Mouse (Mus musculus): ENCODE measurements around the gene Nwd2. TPM values are rescaled to one million over a fixed set of nuclear protein-coding genes. Genes with fewer than 3 reads are reported as not detected.

The Nwd2 gene
- total RNA-seq, 2 experiments from 2014 or later: not detected

DNA sequence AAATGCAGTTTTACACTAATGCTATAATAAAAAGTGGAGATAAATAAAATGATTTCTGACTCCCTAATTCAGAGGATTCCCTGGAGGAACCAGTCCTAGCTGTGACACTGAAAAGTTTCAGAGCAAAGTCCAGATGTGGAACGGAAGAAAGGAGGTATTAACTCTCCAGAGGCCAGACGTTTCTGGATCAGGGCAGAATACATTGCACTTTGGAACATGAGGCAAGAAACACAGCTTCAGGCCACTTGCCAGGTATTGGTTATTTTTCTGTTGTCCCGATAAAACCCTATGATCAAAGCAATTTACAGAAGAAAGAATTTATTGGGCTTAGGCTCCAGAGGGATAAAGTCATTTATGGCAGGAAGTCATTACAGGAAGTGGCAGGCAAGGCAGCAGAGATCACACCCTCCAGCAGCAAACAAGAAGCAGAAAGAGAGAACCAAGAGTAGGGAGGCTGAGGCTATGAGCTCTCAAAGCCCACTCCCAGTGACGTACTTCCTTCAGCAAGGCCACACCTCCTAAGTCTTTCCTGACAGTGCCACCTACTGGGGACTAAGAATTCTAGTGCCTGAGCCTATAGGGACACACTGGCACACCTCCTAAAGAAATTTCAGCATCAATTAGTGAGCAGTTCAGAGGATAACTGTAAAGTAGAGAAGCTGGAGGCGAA is 106.3 kb downstream of the Nwd2 start:
- intact Hi-C loops (cut with DNase I): no loop called here
- DNase-seq: no peak

DNA sequence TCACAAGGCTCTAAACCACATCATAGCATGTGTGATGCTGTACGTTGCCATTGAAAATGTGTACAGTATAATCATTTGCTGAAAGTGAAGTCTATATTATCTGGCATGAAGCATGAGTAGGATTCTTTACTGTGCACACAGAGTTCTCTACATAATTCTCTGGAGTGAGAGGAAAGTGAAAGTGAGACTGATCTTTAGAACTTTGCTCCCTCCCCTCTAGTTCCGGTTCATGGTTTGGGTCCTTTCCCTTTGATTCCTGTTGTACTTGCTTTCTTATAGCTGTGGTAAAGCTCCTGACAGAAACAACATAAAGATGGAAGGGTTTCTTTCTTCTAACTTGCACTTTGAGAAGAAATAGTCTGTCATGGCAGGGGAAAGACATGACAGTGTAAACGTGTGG is 107.0 kb downstream of the Nwd2 start:
- intact Hi-C loops (cut with DNase I): no loop called here
- no peak for DNase-seq

- intact Hi-C loops (cut with DNase I): loop anchor here (5.0 kb wide), 1 partner anchor 874 kb away; no protein-coding TSS in a partner anchor
- DNase-seq: no peak
These were observed 117.0 kb downstream of the Nwd2 start for GRCm38 (mm10) chr5:63765886-63766285.

DNA sequence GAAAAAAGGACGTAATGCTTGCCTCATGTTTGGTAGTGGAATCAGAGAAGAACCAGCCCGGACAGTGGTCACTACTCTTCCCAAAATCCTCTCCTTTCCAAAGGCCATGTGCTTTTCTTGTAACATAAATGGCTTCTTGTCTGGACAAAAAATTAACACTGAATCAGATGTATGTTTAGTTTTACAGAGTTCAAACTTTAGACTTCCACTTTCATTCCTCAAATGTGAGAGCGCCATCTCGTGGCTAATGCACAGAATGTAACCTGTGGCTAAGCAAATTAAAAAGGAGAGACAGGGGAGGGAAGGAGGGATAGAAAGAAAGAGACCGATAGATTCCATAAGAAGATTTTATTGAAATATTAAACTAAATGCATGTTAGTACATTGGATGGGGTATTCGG is 117.8 kb downstream of the Nwd2 start:
- intact Hi-C loops (cut with DNase I): loop anchor here (5.0 kb wide), 1 partner anchor 874 kb away; no protein-coding TSS in a partner anchor
- DNase-seq: peak; percentile 14 to 48

GRCm38 (mm10) chr5:63767464-63767863 is 118.6 kb downstream of the Nwd2 start:
- intact Hi-C loops (cut with DNase I): loop anchor here (5.0 kb wide), 1 partner anchor 875 kb away; no protein-coding TSS in a partner anchor
- DNase-seq: no peak

- DNase-seq: no peak
- intact Hi-C loops (cut with DNase I): loop anchor here (5.0 kb wide), 1 partner anchor 876 kb away; no protein-coding TSS in a partner anchor
These were observed 119.3 kb downstream of the Nwd2 start for GRCm38 (mm10) chr5:63768220-63768619.

DNA sequence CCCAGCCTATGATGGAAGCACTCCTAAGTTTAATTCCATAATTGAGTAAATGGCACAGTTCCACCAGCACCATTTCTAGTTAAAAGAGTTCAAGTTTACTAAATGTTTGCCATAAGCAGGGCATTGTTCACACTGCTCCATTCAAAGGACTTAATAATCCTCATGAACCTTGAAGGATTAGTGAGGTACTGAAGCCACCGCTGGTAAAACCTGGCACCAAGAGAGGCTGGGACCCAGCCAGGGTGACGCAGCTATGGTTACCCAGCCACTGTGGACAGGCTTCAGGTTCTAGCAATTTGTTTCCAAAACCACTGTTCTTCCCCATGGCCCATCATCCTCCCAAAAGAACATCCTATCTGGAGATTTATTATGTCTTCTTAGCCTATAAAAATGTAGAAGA is 124.1 kb downstream of the Nwd2 start:
- DNase-seq: no peak
- intact Hi-C loops (cut with DNase I): no loop called here

- intact Hi-C loops (cut with DNase I): no loop called here
- DNase-seq: no peak
These were observed 124.7 kb downstream of the Nwd2 start for GRCm38 (mm10) chr5:63773603-63774002.

- no peak for DNase-seq
- intact Hi-C loops (cut with DNase I): no loop called here
These were observed 139.4 kb downstream of the Nwd2 start for GRCm38 (mm10) chr5:63788156-63788826.

DNA sequence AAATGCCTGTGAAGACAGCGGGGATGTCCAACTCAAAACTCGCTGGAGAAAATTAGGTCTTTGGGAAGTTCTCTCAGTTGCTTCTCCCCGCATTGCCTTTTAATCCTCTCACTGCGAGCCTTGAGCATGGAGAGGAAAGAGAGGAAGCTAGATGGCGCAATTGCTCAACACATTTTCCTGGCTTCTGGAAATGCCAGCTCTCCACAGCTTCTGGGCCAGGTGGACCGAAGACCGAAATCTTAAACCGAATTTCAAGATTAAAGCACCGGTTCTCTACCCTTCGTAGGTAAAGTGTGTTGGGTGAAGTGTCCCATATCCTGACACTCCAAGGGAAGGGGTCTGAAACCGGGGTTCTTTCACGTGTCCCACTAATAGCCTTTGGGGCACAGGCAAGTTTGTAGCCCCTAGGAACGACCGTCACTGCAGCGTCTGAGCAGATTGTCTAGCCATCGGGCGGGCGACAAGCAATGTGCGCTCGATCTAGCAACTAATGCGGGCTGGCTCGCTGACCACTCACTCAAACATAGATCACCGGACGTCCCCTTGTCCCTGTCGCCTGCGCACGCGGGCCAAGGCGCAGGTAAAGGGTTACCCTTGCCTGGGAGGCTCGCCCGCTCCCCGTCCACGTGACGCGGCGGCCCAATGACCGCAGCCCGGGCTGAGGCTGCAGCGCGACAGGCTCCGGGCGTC is 163.1 kb downstream of the Nwd2 start, which contains the start of gene 0610040J01Rik:
Gene 0610040J01Rik, plus strand, starts transcription at position 545 of the 690 bp plus-strand sequence.
- intact Hi-C loops (cut with DNase I): loop anchor here (1.0 to 10.0 kb wide), 3 partner anchors 74 to 260 kb away; no protein-coding TSS in a partner anchor
- peak; percentile 59 to 69 for DNase-seq

DNA sequence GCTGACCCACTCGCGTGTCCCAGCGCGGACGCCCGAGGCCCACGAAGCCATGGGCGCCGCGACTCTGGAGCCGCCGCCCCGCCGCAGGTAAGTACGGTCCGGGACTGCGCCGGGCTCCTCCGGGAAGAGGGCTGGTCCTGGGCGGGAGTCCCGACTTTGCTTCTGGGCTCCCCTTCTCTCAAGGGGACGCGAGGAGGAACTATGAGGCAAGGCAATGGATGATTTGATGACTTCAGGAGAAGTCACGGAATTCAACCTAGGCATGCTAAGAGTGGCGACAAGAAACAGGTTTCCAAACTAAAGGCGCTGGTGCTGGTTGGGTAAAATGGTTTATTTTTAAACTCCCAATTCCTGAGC is 163.6 kb downstream of the Nwd2 start:
- DNase-seq: no peak
- intact Hi-C loops (cut with DNase I): loop anchor here (1.0 to 10.0 kb wide), 3 partner anchors 74 to 260 kb away; no protein-coding TSS in a partner anchor

GRCm38 (mm10) chr5:63816643-63817042 is 167.7 kb downstream of the Nwd2 start:
- intact Hi-C loops (cut with DNase I): loop anchor here (10.0 kb wide), 1 partner anchor 158 kb away; no protein-coding TSS in a partner anchor

GRCm38 (mm10) chr5:63817270-63817669 is 168.4 kb downstream of the Nwd2 start:
- intact Hi-C loops (cut with DNase I): loop anchor here (10.0 kb wide), 1 partner anchor 158 kb away; no protein-coding TSS in a partner anchor
- peak; percentile 18 to 34 for DNase-seq

More at GRCm38 (mm10) chr5:63816643-63817042, 167.7 kb downstream of the Nwd2 start:
- no peak for DNase-seq

DNA sequence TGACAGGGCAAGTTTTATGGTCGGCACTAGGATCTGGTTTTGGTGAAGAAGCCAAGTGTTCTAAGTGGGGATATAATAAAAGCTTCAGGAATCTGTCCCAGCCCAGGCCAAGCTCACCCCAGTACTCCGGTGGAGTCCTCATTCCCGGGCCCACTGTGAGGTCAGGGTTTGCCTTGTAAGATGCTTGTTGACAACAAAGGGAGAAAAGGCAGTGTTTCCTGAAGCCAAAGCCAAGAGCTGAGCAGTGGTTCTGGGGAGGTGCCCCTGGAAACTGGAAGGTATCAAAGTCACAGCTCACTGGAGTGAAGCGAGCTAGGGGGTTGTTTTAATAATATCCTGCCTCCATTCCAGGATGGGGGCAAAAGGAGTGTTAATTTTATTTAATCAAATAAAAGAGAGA is 170.1 kb downstream of the Nwd2 start:
- DNase-seq: no peak
- intact Hi-C loops (cut with DNase I): loop anchor here (10.0 kb wide), 1 partner anchor 156 kb away; no protein-coding TSS in a partner anchor

- DNase-seq: no peak
- intact Hi-C loops (cut with DNase I): loop anchor here (10.0 kb wide), 1 partner anchor 155 kb away; no protein-coding TSS in a partner anchor
These were observed 170.6 kb downstream of the Nwd2 start for GRCm38 (mm10) chr5:63819519-63819918.

DNA sequence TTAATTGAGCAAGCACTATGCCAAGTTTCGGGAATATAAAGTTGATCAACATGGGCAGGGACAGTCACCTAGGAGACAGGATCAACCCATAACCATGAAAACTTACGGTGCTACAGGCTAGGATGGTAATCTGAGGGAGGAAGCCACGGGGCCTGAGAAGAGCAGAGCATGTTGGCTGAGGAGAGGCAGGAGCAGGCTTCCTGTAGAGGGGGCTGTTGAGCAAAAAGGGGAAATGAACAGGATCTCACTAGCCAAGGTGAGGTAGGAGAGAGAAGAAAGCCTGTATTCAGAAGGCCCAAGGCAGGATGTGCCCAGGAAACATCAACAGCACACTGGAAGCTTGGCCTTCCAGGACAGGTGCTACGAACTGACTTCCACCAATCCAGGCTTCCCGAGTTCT is 172.3 kb downstream of the Nwd2 start:
- intact Hi-C loops (cut with DNase I): no loop called here
- no peak for DNase-seq

- DNase-seq: no peak
- intact Hi-C loops (cut with DNase I): no loop called here
These were observed 173.0 kb downstream of the Nwd2 start for GRCm38 (mm10) chr5:63821860-63822259.

GRCm38 (mm10) chr5:63823362-63824332 is 174.7 kb downstream of the Nwd2 start:
- intact Hi-C loops (cut with DNase I): no loop called here
- DNase-seq: no peak

GRCm38 (mm10) chr5:63824599-63825350 is 175.9 kb downstream of the Nwd2 start:
- DNase-seq: no peak
- intact Hi-C loops (cut with DNase I): no loop called here

All from heart, postnatal 14 days (tissue).